In the genomic region with DNA sequence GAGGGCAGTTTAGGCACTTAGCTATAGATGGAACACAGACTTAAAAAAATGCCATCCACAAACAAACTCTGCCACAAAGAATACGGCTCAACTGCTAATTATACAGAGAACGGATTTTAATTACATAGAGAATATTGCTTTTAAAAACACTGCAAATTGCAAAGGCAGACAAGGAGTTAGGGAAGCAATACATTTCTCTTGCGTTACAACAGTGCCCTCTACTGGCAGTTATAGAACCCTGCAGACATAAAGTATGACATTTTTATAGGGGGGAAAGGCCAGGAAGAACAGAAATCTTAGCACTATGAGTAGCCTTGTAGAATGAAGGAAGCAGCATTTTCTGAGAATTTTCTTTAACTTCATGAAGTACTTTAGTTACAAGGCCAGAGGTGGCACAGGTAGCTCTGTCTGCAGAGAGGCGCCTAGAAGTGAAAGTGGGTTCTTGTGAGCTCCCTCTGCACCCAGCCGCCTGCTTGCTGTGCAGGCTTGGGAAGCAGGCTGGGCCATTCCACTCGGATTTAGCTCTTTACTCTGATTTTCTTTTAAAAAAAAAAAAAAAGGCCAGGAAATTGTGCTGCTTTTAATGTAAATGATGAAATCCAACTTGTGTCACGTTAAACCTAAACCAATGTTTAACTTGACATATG, we compare ENCODE assay signal across 9 mouse cellular contexts. TPM values are rescaled to one million over a fixed set of nuclear protein-coding genes. Genes with fewer than 3 reads are reported as not detected.
DNase-seq lines count a peak whose midpoint lies in the region; ATAC-seq lines count a peak whose summit lies in the region.
"Had no signal": no experiment of that assay in that cellular context is flagged by ENCODE, and none has a peak within 500 bp of the region (broad histone marks: within the 10 kb centered on the region; RNA-seq: fewer than 3 reads in every experiment).

No protein-coding gene starts in this region.

- peak; percentile 61; the same call in 1 of the 2 replicates for ATAC-seq in hindbrain, embryonic 16.5 days
- ATAC-seq in midbrain, embryonic 15.5 days (replicated peaks): peak; percentile 75

- WGBS in hindbrain, embryonic 16.5 days: 38% methylated on average over 7 of the region's 7 CpGs
- WGBS in midbrain, embryonic 15.5 days: 33% methylated on average over 7 of the region's 7 CpGs

- no peaks in the 10 kb centered on the region for H3K36me3 ChIP-seq in hindbrain, embryonic 16.5 days (ENCODE audit: control insufficient read depth, insufficient read depth, low read length)
- H3K36me3 ChIP-seq in midbrain, embryonic 15.5 days (replicated peaks): no peaks in the 10 kb centered on the region
- H3K36me3 ChIP-seq: neural tube, embryonic 13.5 days had no signal

- H3K27me3 ChIP-seq in hindbrain, embryonic 16.5 days (replicated peaks; ENCODE audit: control insufficient read depth, insufficient read depth, low read length): no peaks in the 10 kb centered on the region
- no peaks in the 10 kb centered on the region for H3K27me3 ChIP-seq in midbrain, embryonic 15.5 days (replicated peaks)
- H3K27me3 ChIP-seq: neural tube, embryonic 13.5 days had no signal

- no peaks in the 10 kb centered on the region for H3K4me1 ChIP-seq in hindbrain, embryonic 16.5 days (ENCODE audit: control insufficient read depth, insufficient read depth, low read depth, low read length)
- H3K4me1 ChIP-seq in midbrain, embryonic 15.5 days: peaks cover 7% of the 10 kb centered on the region

- no peak overlapping the region for H3K4me2 ChIP-seq in hindbrain, embryonic 16.5 days (ENCODE audit: low read length)
- H3K4me2 ChIP-seq in midbrain, embryonic 15.5 days: no peak overlapping the region
- H3K4me2 ChIP-seq: neural tube, embryonic 13.5 days had no signal

- no peak overlapping the region for H3K4me3 ChIP-seq in hindbrain, embryonic 16.5 days (ENCODE audit: low read length)
- H3K4me3 ChIP-seq in midbrain, embryonic 15.5 days: no peak overlapping the region
- H3K4me3 ChIP-seq: neural tube, embryonic 13.5 days had no signal

- no peak overlapping the region for H3K9ac ChIP-seq in hindbrain, embryonic 16.5 days (ENCODE audit: low read depth, low read length)
- no peak overlapping the region for H3K9ac ChIP-seq in midbrain, embryonic 15.5 days
- H3K9ac ChIP-seq: neural tube, embryonic 13.5 days had no signal

- intact Hi-C loops in left cerebral cortex, postnatal 25 days (cut with DNase I): loop anchor here (2.0 to 5.0 kb wide), 2 partner anchors 1133 to 1256 kb away; no protein-coding TSS in a partner anchor
- intact Hi-C loops in left cerebral cortex, postnatal 4 days (cut with DNase I): loop anchor here (5.0 kb wide), 1 partner anchor 128 kb away; the partner anchor contains the start of gene 4930412O13Rik

- peak; percentile 15 for DNase-seq in adrenal gland, adult 2 months
- DNase-seq in adrenal gland, postnatal 25 days: no peak
- DNase-seq in left cerebral cortex, postnatal 25 days (ENCODE audit: low spot score in 2 of 2): peak; percentile 30 to 58
- no peak for DNase-seq in left cerebral cortex, postnatal 4 days
- peak; percentile 40 for DNase-seq in c-Kit-negative CD71-positive TER-119-positive erythroid progenitor cells, embryonic 14.5 days (ENCODE audit: low read depth, low spot score)
- DNase-seq in layer of hippocampus, postnatal 25 days (ENCODE audit: extremely low spot score in 1 of 2, low spot score in 1 of 2): no peak

- H3K27ac ChIP-seq in hindbrain, embryonic 16.5 days (ENCODE audit: low read depth, low read length): no peak overlapping the region
- H3K27ac ChIP-seq in midbrain, embryonic 15.5 days: no peak overlapping the region
- H3K27ac ChIP-seq: neural tube, embryonic 13.5 days had no signal

- no peaks in the 10 kb centered on the region for H3K9me3 ChIP-seq in hindbrain, embryonic 16.5 days (ENCODE audit: control insufficient read depth, low read length)
- H3K9me3 ChIP-seq in midbrain, embryonic 15.5 days: no peaks in the 10 kb centered on the region
- H3K9me3 ChIP-seq: neural tube, embryonic 13.5 days had no signal

RNA-seq across cellular contexts. Expression of gene Taf3, which starts 38.0 kb away (rescaled TPM):
- total RNA-seq in adrenal gland, adult 2 months (2021): 10 to 100 TPM; 10.6 to 13.3 TPM
- polyA plus RNA-seq in adrenal gland, adult 2 months (2012; rRNA removed): 6.8 and 7.1 TPM in 2 replicates
- total RNA-seq in adrenal gland, postnatal 25 days (2021): 11.1 and 14.4 TPM in 2 replicates
- total RNA-seq in left cerebral cortex, postnatal 25 days (2021): 10 to 100 TPM; 14.6 to 15.2 TPM
- 10 to 100 TPM; 12.0 to 14.0 TPM for total RNA-seq in left cerebral cortex, postnatal 4 days (2021)
- 11.4 and 12.4 TPM in 2 replicates for polyA plus RNA-seq in hindbrain, embryonic 16.5 days (2015; fragmentation: Nextera tagmentation; extraction: Ambion mirVana)
- polyA plus RNA-seq in midbrain, embryonic 15.5 days (2015; fragmentation: Nextera tagmentation; extraction: Ambion mirVana): 14.2 and 14.8 TPM in 2 replicates
- 10 to 100 TPM; 12.9 to 13.9 TPM for total RNA-seq in layer of hippocampus, postnatal 25 days (2021)

Comparison
In these comparisons a context has a peak if more than half of its experiments do, and no peak if none do; other contexts are left out.
1. DNase-seq: peak in adrenal gland, adult 2 months (single experiment), left cerebral cortex, postnatal 25 days (2 of 2) and c-Kit-negative CD71-positive TER-119-positive erythroid progenitor cells, embryonic 14.5 days (single experiment); none in adrenal gland, postnatal 25 days (single experiment), left cerebral cortex, postnatal 4 days (single experiment) and layer of hippocampus, postnatal 25 days (0 of 2).